Mouse (Mus musculus) NIH3T3 (cell line): ENCODE measurements at regions not wholly inside any gene's neighbourhood (a gene's known extent, or its start where the extent isn't known, plus 50 kb on each side); places are given as distances from the start of the nearest gene placed in this dataset.

Experiments
- DNase-seq: peaks from one replicate; pipeline ENCODE4 v3.0.0-alpha.2; 2012; ENCODE audit warnings: low read depth

DNA sequence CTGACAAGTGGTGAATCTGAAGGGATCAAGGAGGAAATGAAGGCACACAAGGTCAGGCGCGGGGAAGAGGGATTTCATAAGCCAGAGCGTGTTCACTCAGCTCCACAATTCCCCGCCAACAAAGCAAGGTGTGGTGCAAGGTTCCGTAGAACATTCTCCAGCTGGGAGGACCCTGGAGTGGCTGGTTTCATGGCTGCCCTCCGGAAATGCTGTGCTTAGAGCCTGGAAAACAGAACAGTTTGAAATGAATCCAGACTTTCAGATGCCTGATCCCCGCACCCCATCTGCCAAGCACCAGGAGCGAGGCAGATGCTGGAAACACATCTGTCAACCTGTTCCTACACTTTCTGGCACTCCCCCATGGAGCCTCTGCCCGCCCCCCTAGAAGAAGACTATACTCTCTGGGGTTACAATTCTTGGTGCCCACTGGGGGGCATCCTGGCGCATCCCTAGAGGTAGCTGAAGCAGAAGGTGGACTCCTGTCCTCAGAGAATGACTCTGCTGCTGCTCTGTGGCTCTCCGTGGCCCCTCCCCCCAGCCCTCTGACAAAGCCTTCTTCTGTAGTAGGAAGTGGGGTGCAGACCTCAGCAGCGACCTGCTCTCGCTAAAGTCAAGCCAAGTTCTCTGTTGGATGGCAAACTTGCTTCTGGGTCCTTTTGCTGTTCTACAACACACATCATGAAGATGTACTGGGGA lies 54.5 kb upstream of the Mafb start:
- peak; percentile 6 for DNase-seq

- no peak for DNase-seq
Measured at GRCm38 (mm10) chr2:160424491-160424890, 57.6 kb upstream of the Mafb start.

- DNase-seq: no peak
Measured at GRCm38 (mm10) chr2:160427431-160427830, 60.6 kb upstream of the Mafb start.

DNA sequence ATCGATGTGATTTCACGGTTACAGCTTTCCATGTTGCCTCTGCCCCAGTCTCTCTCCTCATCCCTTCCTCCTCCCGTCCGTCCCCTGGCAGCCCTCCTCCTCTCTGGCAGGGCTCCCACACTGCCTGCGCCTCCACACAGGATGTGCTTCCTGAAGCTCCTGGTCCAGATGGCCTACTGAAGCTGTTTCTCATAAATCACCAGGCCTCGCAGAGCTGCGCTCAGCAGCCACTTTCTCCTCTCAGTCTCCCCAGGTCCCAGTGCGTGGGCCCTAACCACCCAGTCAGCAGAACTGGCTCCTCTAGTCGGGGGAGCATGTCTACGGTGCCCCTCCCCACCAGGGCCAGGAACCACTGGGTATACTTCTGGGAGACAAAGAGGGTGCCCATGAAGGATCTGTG lies 66.4 kb upstream of the Mafb start:
- DNase-seq: peak; percentile 24

DNA sequence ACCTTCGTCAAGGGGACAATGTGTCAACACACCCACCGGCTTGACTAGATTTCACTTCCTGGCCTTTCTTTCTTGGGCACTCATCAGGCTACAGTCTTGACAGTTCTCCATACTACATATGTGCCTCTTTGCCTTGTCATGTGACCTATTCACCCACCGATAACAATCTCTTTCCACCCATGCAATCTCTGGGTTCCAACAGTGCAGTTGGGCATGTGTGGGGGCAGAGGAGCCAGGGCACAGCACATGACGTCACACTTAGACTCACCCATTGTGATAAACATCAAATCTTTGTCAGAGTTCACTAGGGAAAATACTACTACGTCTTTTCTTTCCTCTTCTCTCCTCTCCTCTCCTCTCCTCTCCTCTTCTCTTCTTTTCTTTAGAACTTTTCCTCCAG lies 67.8 kb upstream of the Mafb start:
- no peak for DNase-seq

GRCm38 (mm10) chr2:160435622-160436021 lies 68.8 kb upstream of the Mafb start:
- DNase-seq: no peak

GRCm38 (mm10) chr2:160439028-160439427 lies 72.2 kb upstream of the Mafb start:
- no peak for DNase-seq

DNA sequence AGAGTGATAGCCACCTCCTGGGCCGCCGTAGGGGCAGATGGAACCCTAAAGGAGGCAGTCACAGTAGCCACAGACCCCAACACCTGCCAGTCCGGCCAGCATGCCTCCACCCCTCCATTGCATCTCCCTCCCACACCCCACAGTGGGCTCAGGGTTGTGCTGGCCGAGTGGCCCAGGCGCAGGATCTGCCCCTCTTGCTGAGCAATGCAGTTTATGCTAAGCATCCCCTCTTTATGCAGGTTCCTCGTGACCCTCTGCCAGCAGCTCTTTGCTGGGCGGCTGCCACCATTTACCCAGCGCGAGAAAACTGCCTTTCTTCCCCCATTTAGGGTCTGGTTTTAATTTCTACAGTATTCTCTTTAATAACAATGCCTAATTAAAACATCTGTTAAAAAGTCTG lies 73.4 kb upstream of the Mafb start:
- no peak for DNase-seq

DNA sequence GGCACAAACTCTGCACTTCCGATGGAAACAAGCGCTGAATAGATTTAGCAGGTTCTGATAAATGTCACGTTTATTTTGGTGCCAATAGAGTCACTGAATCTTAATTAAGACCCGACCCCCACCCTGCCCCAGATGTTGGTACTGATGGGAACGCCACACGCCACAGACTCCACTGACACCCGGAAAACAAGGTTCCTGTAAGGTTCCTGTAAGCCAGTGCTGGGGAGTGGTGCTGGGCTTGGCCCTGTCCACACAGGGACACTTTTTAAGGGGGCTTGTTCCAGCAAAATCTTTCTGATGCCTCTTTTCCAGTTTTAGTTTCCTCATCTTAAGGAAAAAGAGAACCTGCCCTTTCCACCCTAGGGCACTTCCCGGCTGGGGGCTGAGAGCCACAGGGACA lies 84.2 kb upstream of the Mafb start:
- no peak for DNase-seq

DNA sequence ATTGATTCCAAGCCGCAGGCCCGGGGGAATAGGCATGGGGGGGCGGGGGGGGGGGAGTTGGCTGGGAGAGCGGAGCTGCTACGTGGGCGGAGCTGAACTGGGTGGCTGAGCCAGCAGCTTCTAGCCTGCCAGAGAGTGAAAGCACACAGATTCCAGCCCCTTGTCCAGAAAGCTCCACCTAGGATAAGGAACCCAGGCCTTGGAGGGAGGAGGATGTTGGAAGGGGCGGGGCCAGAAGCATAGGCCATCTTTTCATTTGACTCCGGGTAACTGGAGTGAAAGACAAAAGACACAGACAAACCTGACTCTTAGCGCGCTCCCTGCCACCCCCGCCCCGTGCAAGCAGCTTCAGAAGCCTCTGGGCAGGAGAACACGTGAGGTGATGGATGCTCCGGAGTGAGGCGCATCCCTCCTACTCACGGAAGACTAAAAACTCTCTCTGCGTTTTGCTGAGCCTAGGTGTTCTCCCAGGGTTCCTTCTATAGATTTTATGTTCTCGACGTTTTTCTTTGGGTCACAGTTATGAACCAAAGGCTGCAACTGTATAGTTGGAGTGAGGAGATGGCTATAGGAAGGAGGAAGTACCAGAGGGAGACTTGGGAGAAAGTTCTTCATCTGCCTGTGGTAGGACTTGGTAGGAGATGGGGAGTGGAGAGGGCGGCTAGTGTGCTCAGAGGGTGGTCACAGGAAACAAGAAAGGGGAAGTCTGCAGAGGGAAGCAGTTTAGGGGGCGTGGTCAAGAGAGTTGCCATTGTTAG lies 84.8 kb upstream of the Mafb start:
- peak; percentile 88 for DNase-seq

DNA sequence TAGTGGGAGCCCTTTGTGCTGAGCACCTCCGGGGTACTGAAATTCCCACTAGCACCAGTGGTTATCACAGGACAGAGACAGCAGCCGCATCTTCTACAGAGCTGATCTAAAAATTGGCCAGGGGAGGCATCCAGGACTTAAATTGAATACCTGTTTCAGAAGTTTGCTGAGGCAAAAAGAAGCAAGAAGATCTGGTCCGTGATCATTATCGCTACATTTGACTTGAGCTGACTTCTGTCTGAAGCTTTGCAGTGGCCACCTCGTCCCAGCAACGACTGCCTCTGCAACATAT lies 85.3 kb upstream of the Mafb start:
- no peak for DNase-seq

- DNase-seq: peak; percentile 9
Measured at GRCm38 (mm10) chr2:160452730-160453129, 85.9 kb upstream of the Mafb start.

- no peak for DNase-seq
Measured at GRCm38 (mm10) chr2:160455617-160456016, 88.8 kb upstream of the Mafb start.

GRCm38 (mm10) chr2:160456681-160457080 lies 89.8 kb upstream of the Mafb start:
- peak; percentile 63 for DNase-seq

- DNase-seq: no peak
Measured at GRCm38 (mm10) chr2:160471561-160471960, 104.7 kb upstream of the Mafb start.

DNA sequence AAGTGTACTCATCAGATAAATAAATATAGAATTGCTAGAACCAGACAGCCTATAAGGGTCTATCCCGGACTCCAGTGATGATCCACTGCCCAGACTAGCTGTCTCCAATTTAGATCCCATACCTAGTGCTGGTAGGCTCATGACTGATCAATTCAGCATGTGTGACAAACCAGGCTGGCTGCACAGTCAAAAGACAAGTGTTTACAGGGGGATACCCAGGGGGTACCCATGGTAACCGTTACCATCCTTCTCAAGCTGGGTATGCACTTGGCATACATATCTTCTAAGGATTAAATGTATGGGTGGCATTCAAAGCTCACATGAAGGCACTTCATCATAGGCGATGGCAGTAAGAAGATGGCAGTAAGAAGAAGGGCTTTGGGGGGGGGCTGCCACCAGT lies 109.3 kb upstream of the Mafb start:
- DNase-seq: no peak

DNA sequence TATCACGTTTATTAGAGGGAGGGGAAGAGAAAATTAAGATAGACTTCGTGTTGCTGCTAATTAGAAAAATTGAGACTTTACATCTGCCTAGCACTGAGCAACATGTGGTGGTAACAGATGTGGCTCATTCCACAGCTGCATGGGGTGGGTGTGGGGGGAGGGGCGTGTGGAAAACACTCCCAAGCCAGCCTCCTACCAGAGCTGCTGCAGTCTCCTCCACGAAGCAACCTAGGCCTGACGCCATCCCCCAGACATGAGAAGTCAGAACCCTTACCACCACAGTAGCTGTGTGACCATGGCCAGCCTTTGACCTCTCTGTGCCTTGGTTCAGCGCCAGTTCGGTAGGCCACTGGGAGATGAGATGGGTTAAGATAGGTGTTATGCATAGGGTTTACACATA lies 112.4 kb upstream of the Mafb start:
- DNase-seq: no peak

DNA sequence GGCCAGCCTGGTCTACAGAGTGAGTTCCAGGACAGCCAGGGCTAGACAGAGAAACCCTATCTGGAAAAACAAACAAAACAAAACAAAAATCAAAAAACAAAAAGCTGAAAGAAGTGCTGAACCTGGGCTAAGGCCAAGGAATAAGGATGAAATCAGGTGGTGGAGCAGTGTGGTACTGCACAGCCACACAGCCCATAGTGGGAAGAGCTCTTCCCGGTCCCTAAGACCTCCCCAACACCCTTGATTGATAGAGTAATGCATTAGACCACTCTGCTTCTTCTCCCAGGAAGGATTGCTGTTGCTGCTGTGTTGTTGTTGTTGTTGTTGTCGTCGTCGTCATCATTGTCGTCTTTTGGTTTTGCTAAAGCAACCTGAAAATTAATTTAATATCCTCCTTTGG lies 118.2 kb upstream of the Mafb start:
- no peak for DNase-seq

- no peak for DNase-seq
Measured at GRCm38 (mm10) chr2:160485515-160485914, 118.7 kb upstream of the Mafb start.

DNA sequence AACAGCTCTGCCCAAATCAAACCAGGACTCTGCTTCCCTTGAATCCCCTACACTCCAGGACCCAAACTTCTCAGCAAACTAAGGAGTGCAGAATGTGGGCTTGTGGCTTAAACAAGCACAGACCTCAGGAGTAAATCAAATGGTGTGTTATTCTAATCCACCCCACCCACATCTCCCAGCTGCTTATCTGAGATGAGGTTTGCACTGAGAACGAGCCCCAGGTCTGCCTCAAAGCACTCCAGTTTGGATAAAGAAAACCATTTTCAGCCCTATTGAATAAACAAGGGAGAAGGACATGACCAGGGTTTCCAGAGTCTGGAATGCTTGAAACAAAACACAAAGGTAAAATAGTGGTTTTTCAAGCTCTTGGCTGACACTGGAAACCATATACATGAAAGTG lies 132.9 kb upstream of the Mafb start:
- no peak for DNase-seq

- DNase-seq: no peak
Measured at GRCm38 (mm10) chr2:160502901-160503300, 136.0 kb upstream of the Mafb start.

DNA sequence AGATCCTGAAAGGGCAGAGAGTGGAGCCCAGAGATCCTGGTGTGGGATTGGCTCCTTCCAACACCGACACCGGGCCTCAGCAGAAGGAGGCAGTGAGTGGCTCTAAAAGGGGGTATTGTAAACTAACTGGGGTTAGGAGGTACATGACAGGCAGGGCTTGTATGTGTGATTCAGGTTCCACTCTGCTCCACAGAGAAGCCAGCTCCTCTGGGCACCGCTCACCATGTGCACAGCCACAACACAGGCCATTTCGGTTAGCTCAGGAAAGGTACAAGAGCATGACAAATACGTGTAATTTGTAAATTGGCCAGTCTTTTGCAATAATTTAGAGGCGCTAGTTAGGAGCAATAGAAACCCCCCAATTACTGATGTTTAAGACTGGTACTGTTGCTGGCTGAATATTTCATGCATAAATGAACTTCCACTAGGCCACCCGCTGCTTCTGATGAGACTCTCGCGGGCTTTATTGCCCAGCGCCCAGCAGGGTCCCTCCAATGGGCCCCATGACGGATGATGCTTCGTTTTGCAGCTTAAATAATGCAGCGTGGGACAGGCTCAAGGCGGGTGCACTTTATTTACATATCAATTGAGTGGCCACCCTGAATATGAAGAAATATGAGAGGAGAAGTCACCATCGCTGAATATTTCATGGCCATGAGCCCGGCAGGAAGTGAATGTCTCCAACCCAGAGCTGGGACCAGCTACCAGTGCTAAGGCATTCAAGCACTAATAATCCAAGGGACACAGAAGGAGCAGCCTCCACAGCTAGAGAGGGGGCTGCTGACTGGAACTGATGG lies 136.9 kb upstream of the Mafb start:
- DNase-seq: no peak

- no peak for DNase-seq
Measured at GRCm38 (mm10) chr2:160504394-160504657, 137.5 kb upstream of the Mafb start.

GRCm38 (mm10) chr2:160507371-160507770 lies 138.3 kb upstream of the Top1 start:
- no peak for DNase-seq
